Mouse (Mus musculus) stomach, embryonic 16.5 days (tissue): ENCODE measurements around the gene Slco2a1. TPM values are rescaled to one million over a fixed set of nuclear protein-coding genes. Genes with fewer than 3 reads are reported as not detected.

Experiments used
- ATAC-seq: fragments of 200-750 bp; cut with Nextera tagmentation; 2 replicates; pipeline ENCODE4 v1.8.0; 2017; ENCODE audit warnings: moderate number of reproducible peaks, moderate TSS enrichment; ENCODE audit not compliant: insufficient read depth, low FRiP score
- H3K27ac ChIP-seq: fragments of 300-500 bp; sonication (generic); 2 replicates; pipeline ENCODE4 v1.5.1; 2014; ENCODE audit warnings: low read length
- H3K27me3 ChIP-seq: fragments of 300-500 bp; sonication (generic); 2 replicates; pipeline ENCODE4 v1.6.1; 2014; ENCODE audit warnings: low read length, control low read depth, mixed read lengths; ENCODE audit not compliant: control insufficient read depth, insufficient read depth
- H3K36me3 ChIP-seq: fragments of 300-500 bp; sonication (generic); 2 replicates; pipeline ENCODE4 v1.6.1; 2014; ENCODE audit warnings: low read length; ENCODE audit not compliant: control insufficient read depth, insufficient read depth
- H3K4me1 ChIP-seq: fragments of 300-500 bp; sonication (generic); 2 replicates; pipeline ENCODE4 v1.6.1; 2014; ENCODE audit warnings: low read length, control low read depth, mixed read lengths; ENCODE audit not compliant: control insufficient read depth, insufficient read depth
- H3K4me2 ChIP-seq: fragments of 300-500 bp; sonication (generic); 2 replicates; pipeline ENCODE4 v1.6.1; 2014; ENCODE audit warnings: low read depth, low read length, mixed read lengths
- H3K4me3 ChIP-seq: fragments of 300-500 bp; sonication (generic); replicated peaks from 2 replicates; pipeline ENCODE4 v1.5.1; 2014; ENCODE audit warnings: mild to moderate bottlenecking, low read length
- H3K9ac ChIP-seq: fragments of 300-500 bp; sonication (generic); 2 replicates; pipeline ENCODE4 v1.6.1; 2014; ENCODE audit warnings: low read length
- H3K9me3 ChIP-seq: fragments of 300-500 bp; sonication (generic); replicated peaks from 2 replicates; pipeline ENCODE4 v1.6.1; 2016; ENCODE audit warnings: low read length, control low read depth; ENCODE audit not compliant: control insufficient read depth
- whole genome bisulfite sequencing: fragments of 180-500 bp; shearing (Covaris S2); extraction: QIAGEN DNeasy Blood & Tissue Kit; methylation state at CpG from one replicate; pipeline ENCODE4 v1.1.7; 2014; 5-methylcytosine and 5-hydroxymethylcytosine counted together
- polyA plus RNA-seq: library from polyadenylated mRNA; unstranded; fragments of >200 nt; fragmentation: Nextera tagmentation; extraction: Ambion mirVana; gene quantifications from 2 replicates; pipeline ENCODE4 v1.2.1, GENCODE M21; 2015

Slco2a1 gene
- polyA plus RNA-seq, 1 experiment from 2014 or later: 11.8 TPM

GRCm38 (mm10) chr9:102962093-102962788 lies 26.3 kb upstream of the Slco2a1 start:
- H3K4me2 ChIP-seq: no peak overlapping the region
- no peaks in the 10 kb centered on the region for H3K36me3 ChIP-seq
- H3K27me3 ChIP-seq: no peaks in the 10 kb centered on the region
- no peak overlapping the region for H3K9ac ChIP-seq
- WGBS: 72% methylated on average over 10 of the region's 10 CpGs
- no peak overlapping the region for H3K4me3 ChIP-seq
- no peak for ATAC-seq
- H3K9me3 ChIP-seq: no peaks in the 10 kb centered on the region
- H3K27ac ChIP-seq: no peak overlapping the region
- no peaks in the 10 kb centered on the region for H3K4me1 ChIP-seq

GRCm38 (mm10) chr9:102963321-102963720 lies 25.2 kb upstream of the Slco2a1 start:
- Histone ChIP-seq H3K36me3 (no peaks in the 10 kb centered on the region), H3K9ac (no peak overlapping the region), H3K4me3 (no peak overlapping the region), H3K27me3 (no peaks in the 10 kb centered on the region), H3K9me3 (no peaks in the 10 kb centered on the region), H3K4me1 (no peaks in the 10 kb centered on the region), H3K4me2 (no peak overlapping the region), H3K27ac (no peak overlapping the region)
- no peak for ATAC-seq
- 66% methylated on average over 7 of the region's 7 CpGs for WGBS

DNA sequence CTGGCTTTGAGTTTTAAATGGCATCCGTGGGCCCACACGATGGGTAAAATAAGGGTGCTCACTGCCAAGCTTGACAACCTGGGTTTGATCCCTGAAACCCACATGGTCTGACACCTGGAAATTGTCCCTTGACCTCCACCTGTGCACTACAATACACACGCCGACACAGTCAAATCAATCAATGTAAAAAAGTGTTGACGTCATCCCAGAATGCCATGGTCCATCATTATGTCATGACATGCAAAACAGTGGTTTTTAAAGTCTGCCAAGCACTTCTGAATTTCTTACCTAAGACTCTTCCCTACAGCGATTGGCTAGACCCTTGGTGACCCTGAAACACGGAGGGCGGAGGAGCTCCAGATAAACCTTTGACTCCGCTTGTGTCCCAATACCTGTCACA lies 23.9 kb upstream of the Slco2a1 start:
- ATAC-seq: no peak
- Histone ChIP-seq H3K9me3 (no peaks in the 10 kb centered on the region), H3K9ac (no peak overlapping the region), H3K27me3 (no peaks in the 10 kb centered on the region), H3K4me2 (no peak overlapping the region), H3K27ac (no peak overlapping the region), H3K4me1 (no peaks in the 10 kb centered on the region), H3K4me3 (no peak overlapping the region), H3K36me3 (no peaks in the 10 kb centered on the region)
- WGBS: 70% methylated on average over 9 of the region's 9 CpGs

DNA sequence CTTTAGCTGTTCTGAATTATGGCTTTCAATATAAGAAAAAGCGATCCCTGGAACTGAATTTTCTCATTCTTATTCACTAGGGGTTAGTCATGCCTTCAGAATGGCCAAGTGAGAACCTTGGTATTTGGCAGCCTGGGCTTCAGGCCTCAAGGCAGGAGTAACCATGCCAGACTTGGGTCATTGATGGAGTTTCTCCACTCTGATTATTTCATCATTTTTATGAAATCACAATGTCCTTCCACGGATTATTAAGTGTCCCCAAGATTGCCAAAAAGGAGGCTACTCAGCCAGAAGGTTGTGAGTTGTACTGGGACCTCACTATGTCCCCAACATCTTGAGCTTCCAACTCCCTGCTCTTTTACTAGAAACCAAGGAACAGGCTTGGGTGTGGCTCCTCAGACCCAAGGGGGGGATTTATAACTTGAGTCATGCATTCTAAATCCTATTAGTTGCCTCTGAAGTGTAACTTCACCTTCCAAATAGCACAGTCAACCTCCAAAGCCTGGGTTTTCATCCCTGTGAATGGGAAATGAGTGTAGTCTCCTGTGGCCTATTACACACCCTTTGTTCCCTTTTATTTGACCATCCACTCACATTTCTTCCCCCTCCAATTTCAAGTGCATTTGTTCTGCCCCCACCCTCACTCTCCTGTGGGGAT lies 16.0 kb upstream of the Slco2a1 start:
- Histone ChIP-seq H3K36me3 (no peaks in the 10 kb centered on the region), H3K4me2 (no peak overlapping the region), H3K27me3 (no peaks in the 10 kb centered on the region), H3K27ac (no peak overlapping the region), H3K9me3 (no peaks in the 10 kb centered on the region), H3K4me3 (no peak overlapping the region), H3K4me1 (no peaks in the 10 kb centered on the region), H3K9ac (no peak overlapping the region)
- no peak for ATAC-seq
- 71% methylated on average over 2 of the region's 2 CpGs for WGBS

- Histone ChIP-seq H3K36me3 (no peaks in the 10 kb centered on the region), H3K27me3 (no peaks in the 10 kb centered on the region), H3K4me2 (no peak overlapping the region), H3K9ac (no peak overlapping the region), H3K4me3 (no peak overlapping the region), H3K4me1 (peaks cover 10% of the 10 kb centered on the region; the same call in 1 of the 2 replicates), H3K27ac (no peak overlapping the region), H3K9me3 (no peaks in the 10 kb centered on the region)
- ATAC-seq: no peak
- WGBS: 92% methylated on average over 2 of the region's 2 CpGs
Observed at GRCm38 (mm10) chr9:102975887-102976286, 12.6 kb upstream of the Slco2a1 start.

DNA sequence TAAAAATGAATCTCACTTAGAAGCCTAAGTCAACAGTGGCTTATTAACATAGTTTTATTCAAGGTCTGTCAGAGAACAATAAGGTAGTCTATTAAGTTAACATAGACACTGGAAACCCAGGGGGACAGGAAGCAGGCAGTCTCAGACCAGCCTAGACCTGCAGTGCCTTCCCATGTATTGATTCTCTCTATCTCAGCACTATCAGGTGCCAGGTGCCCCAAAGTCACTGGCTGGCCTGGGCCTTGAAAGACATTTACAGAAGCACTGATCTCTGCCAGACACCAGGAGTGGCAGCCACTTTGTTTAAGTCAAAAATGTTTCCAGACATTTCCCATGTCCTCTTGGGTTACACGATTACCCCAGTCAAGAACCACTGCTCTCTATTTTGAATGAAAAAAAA lies 11.4 kb upstream of the Slco2a1 start:
- Histone ChIP-seq H3K27ac (no peak overlapping the region), H3K9ac (no peak overlapping the region), H3K4me1 (peaks cover 10% of the 10 kb centered on the region; the same call in 1 of the 2 replicates), H3K4me3 (no peak overlapping the region), H3K36me3 (no peaks in the 10 kb centered on the region), H3K4me2 (no peak overlapping the region), H3K27me3 (no peaks in the 10 kb centered on the region), H3K9me3 (no peaks in the 10 kb centered on the region)
- WGBS: 40% methylated on average over 1 of the region's 1 CpGs
- peak; percentile 37; the same call in 1 of the 2 replicates for ATAC-seq

DNA sequence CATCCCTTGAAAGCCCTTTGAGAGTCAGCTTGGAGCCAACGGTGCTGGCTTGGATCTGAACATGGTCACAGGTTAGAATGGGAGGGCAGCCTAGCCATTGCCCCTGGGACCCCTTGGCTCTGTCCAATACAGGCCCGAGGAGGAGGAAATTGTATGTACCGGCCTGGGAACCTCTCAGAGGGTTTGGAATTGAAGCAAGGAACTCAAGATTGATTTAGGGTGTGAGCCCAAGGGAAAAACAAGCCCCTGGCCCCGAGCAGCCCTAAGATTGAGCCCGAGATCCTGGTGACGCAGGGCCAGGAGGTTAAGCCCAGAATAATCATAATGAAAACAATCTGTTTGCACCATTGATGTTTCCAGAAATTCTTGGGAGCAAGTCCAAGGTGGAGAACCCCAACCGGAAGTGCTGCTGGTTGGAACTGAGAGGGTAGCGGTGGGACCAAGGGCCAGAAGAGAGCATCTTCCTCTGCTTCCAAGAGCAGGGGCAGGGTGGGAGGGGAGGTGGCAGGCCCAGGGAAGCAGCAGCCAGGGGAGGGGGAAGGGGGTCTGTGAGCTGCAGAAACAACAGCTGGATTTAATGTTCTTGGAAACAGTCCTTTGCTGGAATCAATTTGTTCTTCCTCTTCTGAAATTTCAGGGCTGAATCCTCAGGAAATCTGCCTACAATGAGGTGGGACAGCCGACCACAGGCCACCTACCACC lies 10.6 kb upstream of the Slco2a1 start:
- H3K9me3 ChIP-seq: no peaks in the 10 kb centered on the region
- H3K4me3 ChIP-seq: no peak overlapping the region
- peaks cover 10% of the 10 kb centered on the region; the same call in 1 of the 2 replicates for H3K4me1 ChIP-seq
- 47% methylated on average over 9 of the region's 9 CpGs for WGBS
- H3K27ac ChIP-seq: peak overlapping the region; percentile 38; the same call in 1 of the 2 replicates
- H3K36me3 ChIP-seq: no peaks in the 10 kb centered on the region
- peak; percentile 38; the same call in 1 of the 2 replicates for ATAC-seq
- no peak overlapping the region for H3K4me2 ChIP-seq
- H3K27me3 ChIP-seq: no peaks in the 10 kb centered on the region
- H3K9ac ChIP-seq: no peak overlapping the region

DNA sequence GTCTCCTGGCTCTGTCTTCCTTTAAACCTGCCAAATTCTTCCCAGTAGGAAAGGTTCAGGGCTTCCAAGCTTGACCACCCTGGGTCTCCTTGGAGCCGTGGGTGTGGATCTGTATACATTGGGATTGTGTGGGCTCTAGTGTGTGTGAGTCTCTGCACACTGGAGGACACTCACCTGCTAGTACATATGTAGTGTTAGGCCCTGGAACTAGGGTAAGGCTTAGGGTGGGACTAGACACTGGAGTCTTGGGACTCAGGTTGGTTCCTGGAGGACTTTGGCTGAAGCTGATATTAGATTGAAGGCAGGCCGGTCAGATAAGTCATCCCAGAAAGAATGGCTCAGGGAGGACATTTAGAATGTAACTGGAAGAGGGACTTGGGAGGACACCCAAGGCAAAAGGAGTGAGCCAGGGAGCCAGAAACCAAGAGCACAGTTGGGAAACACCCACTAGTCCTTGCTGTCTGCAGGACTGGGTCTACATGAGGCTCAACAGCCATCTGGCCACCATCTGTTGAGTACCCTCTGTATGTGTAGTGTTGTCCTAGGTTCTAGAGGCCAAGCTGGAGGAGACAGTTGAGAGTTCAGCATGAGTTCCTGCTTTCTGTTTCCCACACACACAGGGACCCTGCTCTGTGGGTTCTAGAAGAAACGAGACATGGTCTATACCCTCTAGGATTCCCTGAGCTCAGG lies 9.4 kb upstream of the Slco2a1 start:
- Histone ChIP-seq H3K4me1 (peaks cover 10% of the 10 kb centered on the region; the same call in 1 of the 2 replicates), H3K9me3 (no peaks in the 10 kb centered on the region), H3K9ac (no peak overlapping the region), H3K27me3 (no peaks in the 10 kb centered on the region), H3K27ac (no peak overlapping the region), H3K4me3 (no peak overlapping the region), H3K36me3 (no peaks in the 10 kb centered on the region), H3K4me2 (no peak overlapping the region)
- ATAC-seq: no peak
- 81% methylated on average over 3 of the region's 3 CpGs for WGBS
